Mouse (Mus musculus) forebrain, embryonic 10.5 days (tissue): ENCODE data around the gene Rassf3. TPM values are rescaled to one million over a fixed set of nuclear protein-coding genes. Genes with fewer than 3 reads are reported as not detected.

Source experiments
- DNase-seq: peaks from one replicate; pipeline ENCODE4 v3.0.0-alpha.2; 2017; ENCODE audit warnings: low spot score; ENCODE audit errors: extremely low spot score
- H3K27ac ChIP-seq: fragments of 300-500 bp; sonication (generic); 2 replicates; pipeline ENCODE4 v1.5.1; 2016; ENCODE audit warnings: mild to moderate bottlenecking
- H3K27me3 ChIP-seq: fragments of 300-500 bp; sonication (generic); 2 replicates; pipeline ENCODE4 v1.6.1; 2016; ENCODE audit warnings: mild to moderate bottlenecking; ENCODE audit not compliant: poor library complexity, severe bottlenecking
- H3K36me3 ChIP-seq: fragments of 300-500 bp; sonication (generic); replicated peaks from 2 replicates; pipeline ENCODE4 v1.6.1; 2016; ENCODE audit warnings: mild to moderate bottlenecking, moderate library complexity
- H3K4me1 ChIP-seq: fragments of 300-500 bp; sonication (generic); 2 replicates; pipeline ENCODE4 v1.6.1; 2016
- H3K4me3 ChIP-seq: fragments of 300-500 bp; sonication (generic); 2 replicates; pipeline ENCODE4 v1.5.1; 2016; ENCODE audit warnings: mild to moderate bottlenecking, moderate library complexity
- H3K9me3 ChIP-seq: fragments of 300-500 bp; sonication (generic); 2 replicates; pipeline ENCODE4 v1.6.1; 2016; ENCODE audit warnings: mild to moderate bottlenecking, moderate library complexity
- WGBS: fragments of 180-500 bp; shearing (Covaris S2); methylation state at CpG from one replicate; pipeline ENCODE4 v1.1.7; 2016; 5-methylcytosine and 5-hydroxymethylcytosine counted together
- polyA plus RNA-seq: library from polyadenylated mRNA; unstranded; fragments of >200 nt; fragmentation: Nextera tagmentation; extraction: Ambion mirVana; gene quantifications from 2 replicates; pipeline ENCODE4 v1.2.1, GENCODE M21; 2016

Gene Rassf3
- polyA plus RNA-seq, 1 experiment from 2014 or later, result 10.6 TPM

DNA sequence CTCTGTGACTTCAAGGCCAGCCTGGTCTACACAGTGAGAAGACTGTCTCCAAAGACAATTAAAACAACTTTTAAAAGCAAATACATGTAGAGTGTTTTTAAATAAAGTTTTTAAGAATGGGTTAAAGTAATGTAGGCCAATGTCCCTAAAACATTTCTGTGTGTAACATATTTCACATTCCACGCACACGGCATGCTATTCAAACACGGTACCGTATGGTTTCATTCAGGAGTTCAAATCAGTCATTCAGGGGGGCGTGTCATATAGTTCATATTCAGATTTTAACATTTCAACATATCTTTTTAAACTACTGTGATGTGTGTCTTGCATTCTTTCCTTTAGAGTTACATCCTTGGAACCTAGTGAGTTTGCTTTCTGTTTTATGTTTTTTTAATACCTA lies 7.9 kb downstream of the Rassf3 start:
- H3K36me3 ChIP-seq, result no peaks in the 10 kb centered on the region
- 0 out of 2 replicates have a peak overlapping the region, but pooled peaks have one; percentile 26 for H3K27ac ChIP-seq
- DNase-seq, result no peak
- H3K9me3 ChIP-seq, result no peaks in the 10 kb centered on the region
- no peak overlapping the region for H3K4me3 ChIP-seq
- H3K4me1 ChIP-seq, result peaks cover 56% of the 10 kb centered on the region
- peaks cover 3% of the 10 kb centered on the region; the same call in 1 of the 2 replicates for H3K27me3 ChIP-seq
- 89% methylated on average over 5 of the region's 5 CpGs for WGBS

DNA sequence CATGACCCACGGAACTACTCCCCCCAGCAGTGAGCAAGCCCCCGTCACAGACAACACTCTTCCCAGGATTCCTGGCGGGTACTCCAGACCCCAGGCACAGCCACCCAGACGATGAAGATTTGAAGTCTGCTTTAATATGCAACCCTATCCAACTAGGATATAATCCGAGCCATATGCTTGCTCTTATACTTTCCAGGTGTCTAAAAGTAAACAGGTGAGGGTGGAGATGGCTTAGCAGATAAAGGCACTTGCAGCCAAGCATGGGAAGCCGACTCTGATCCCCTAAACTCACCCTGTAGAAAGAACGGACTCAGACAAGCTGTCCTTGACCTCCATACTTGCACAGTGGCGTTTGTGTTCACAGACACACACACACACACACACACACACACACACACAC lies 8.4 kb downstream of the Rassf3 start:
- Histone ChIP-seq H3K27ac (0 out of 2 replicates have a peak overlapping the region, but pooled peaks have one; percentile 26), H3K4me3 (no peak overlapping the region), H3K36me3 (no peaks in the 10 kb centered on the region), H3K27me3 (peaks cover 2% of the 10 kb centered on the region), H3K9me3 (no peaks in the 10 kb centered on the region), H3K4me1 (peaks cover 51% of the 10 kb centered on the region)
- WGBS, result 57% methylated on average over 8 of the region's 8 CpGs
- DNase-seq, result no peak

- H3K36me3 ChIP-seq, result peaks cover 4% of the 10 kb centered on the region; the same call in 1 of the 2 replicates
- 0 out of 2 replicates have a peak overlapping the region, but pooled peaks have one; percentile 40 for H3K27ac ChIP-seq
- 73% methylated on average over 13 of the region's 13 CpGs for WGBS
Measured at GRCm38 (mm10) chr10:121467016-121467415, 9.1 kb downstream of the Rassf3 start.

DNA sequence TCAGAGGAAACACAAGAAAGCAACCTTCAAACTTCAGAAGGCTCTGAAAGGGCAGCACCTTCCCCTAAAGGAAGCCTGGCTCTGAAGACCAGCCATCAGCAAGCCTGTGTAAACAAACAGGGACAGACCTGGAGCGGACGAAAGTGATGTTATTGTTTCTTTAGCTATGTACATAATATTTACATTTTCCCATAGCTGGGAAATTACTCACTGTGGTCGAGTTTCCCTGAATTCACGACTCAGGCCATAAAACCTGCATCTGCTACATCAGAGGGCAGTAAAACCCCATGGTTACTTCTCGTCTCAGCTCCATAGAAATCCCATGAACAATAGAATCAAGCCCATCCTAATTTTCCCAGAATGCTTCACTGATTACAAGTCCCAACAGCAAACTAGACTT lies 11.1 kb downstream of the Rassf3 start:
- DNase-seq, result no peak
- peaks cover 66% of the 10 kb centered on the region for H3K4me1 ChIP-seq
- H3K9me3 ChIP-seq, result no peaks in the 10 kb centered on the region
- no peak overlapping the region for H3K4me3 ChIP-seq
- WGBS, result 67% methylated on average over 5 of the region's 5 CpGs
- H3K36me3 ChIP-seq, result peaks cover 4% of the 10 kb centered on the region; the same call in 1 of the 2 replicates
- no peak overlapping the region for H3K27ac ChIP-seq
- peaks cover 8% of the 10 kb centered on the region for H3K27me3 ChIP-seq

More at GRCm38 (mm10) chr10:121467016-121467415, 9.1 kb downstream of the Rassf3 start:
- Histone ChIP-seq H3K27me3 (peaks cover 8% of the 10 kb centered on the region), H3K4me3 (no peak overlapping the region), H3K9me3 (no peaks in the 10 kb centered on the region), H3K4me1 (peaks cover 55% of the 10 kb centered on the region)
- no peak for DNase-seq

DNA sequence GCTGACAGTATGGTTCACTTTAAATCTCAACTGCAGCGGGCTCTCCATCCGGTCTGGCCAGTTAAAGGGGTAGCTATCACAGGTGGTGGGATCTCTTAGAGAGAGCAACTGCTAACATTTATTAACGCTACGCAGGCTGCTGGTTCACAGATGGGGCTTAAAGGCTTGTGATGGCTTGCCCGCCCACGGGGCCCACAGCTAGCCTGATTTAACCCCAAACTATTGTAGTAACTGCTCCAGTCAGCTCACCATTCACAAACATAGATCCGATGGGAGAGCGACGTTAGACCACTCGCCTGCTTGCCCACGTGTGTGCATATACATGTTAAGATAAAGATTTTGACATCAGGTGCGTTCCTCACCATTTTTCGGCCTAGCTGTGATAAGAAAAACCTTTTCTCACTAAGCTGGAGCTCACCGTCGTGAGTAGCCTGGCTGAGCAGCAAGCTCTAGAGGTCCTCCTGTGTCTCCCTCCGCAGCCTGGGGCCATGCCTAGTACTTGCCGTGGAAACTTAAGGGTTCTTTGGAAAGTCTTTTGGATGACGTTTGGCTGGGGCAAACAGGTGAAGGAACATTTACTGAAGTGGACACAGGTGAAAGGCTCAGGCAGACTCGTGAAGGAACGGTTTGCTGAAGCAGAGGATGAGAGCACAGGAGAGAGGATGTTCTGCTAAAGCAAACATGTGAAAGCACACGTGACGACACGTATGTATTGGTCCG lies 13.8 kb downstream of the Rassf3 start:
- no peak for DNase-seq
- Histone ChIP-seq H3K36me3 (peaks cover 4% of the 10 kb centered on the region; the same call in 1 of the 2 replicates), H3K27ac (peak overlapping the region; percentile 81), H3K9me3 (no peaks in the 10 kb centered on the region), H3K4me3 (peak overlapping the region; percentile 45), H3K27me3 (peaks cover 12% of the 10 kb centered on the region), H3K4me1 (peaks cover 68% of the 10 kb centered on the region)
- WGBS, result 53% methylated on average over 24 of the region's 24 CpGs

GRCm38 (mm10) chr10:121461404-121462161 lies 14.6 kb downstream of the Rassf3 start:
- peaks cover 4% of the 10 kb centered on the region; the same call in 1 of the 2 replicates for H3K36me3 ChIP-seq
- H3K4me1 ChIP-seq, result peaks cover 63% of the 10 kb centered on the region
- peaks cover 12% of the 10 kb centered on the region for H3K27me3 ChIP-seq
- peak; percentile 71 for DNase-seq
- H3K9me3 ChIP-seq, result no peaks in the 10 kb centered on the region
- WGBS, result 5% methylated on average over 22 of the region's 22 CpGs
- H3K4me3 ChIP-seq, result peak overlapping the region; percentile 45
- H3K27ac ChIP-seq, result peak overlapping the region; percentile 81

GRCm38 (mm10) chr10:121459124-121459853 lies 16.9 kb downstream of the Rassf3 start:
- H3K27me3 ChIP-seq, result peaks cover 12% of the 10 kb centered on the region
- peaks cover 4% of the 10 kb centered on the region; the same call in 1 of the 2 replicates for H3K36me3 ChIP-seq
- H3K27ac ChIP-seq, result no peak overlapping the region
- peaks cover 63% of the 10 kb centered on the region for H3K4me1 ChIP-seq
- no peak overlapping the region for H3K4me3 ChIP-seq
- DNase-seq, result no peak
- no peaks in the 10 kb centered on the region for H3K9me3 ChIP-seq
- WGBS, result 86% methylated on average over 19 of the region's 19 CpGs

DNA sequence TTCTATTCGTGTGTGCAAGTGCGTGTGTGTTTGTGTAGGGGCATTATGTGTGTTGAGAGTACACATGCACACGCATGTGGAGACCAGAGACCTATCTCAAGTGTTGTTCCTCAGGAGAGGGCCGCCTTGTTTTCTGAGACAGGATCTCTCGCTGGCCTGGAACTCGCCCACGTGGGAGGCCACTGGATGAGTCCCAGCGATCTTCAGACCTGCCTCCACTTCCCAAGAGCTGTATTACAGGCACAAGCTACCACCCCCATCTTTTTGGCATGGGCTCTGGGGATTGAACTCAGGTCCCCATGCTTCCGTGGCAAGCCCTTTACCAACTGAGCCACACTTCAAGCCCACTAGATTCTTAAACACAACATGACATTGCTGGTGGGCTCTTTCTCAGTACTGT lies 17.7 kb downstream of the Rassf3 start:
- Histone ChIP-seq H3K4me3 (no peak overlapping the region), H3K27me3 (peaks cover 12% of the 10 kb centered on the region), H3K36me3 (peaks cover 4% of the 10 kb centered on the region; the same call in 1 of the 2 replicates), H3K27ac (peak overlapping the region; percentile 20; the same call in 1 of the 2 replicates), H3K4me1 (peaks cover 63% of the 10 kb centered on the region), H3K9me3 (no peaks in the 10 kb centered on the region)
- DNase-seq, result no peak
- WGBS, result 88% methylated on average over 9 of the region's 9 CpGs

- Histone ChIP-seq H3K9me3 (no peaks in the 10 kb centered on the region), H3K4me3 (no peak overlapping the region), H3K4me1 (peaks cover 59% of the 10 kb centered on the region), H3K27me3 (peaks cover 5% of the 10 kb centered on the region), H3K27ac (no peak overlapping the region), H3K36me3 (no peaks in the 10 kb centered on the region)
- WGBS, result 84% methylated on average over 3 of the region's 3 CpGs
- DNase-seq, result no peak
Measured at GRCm38 (mm10) chr10:121457381-121457780, 18.8 kb downstream of the Rassf3 start.

GRCm38 (mm10) chr10:121455517-121455916 lies 20.6 kb downstream of the Rassf3 start:
- WGBS, result 95% methylated on average over 3 of the region's 3 CpGs
- Histone ChIP-seq H3K4me1 (peaks cover 40% of the 10 kb centered on the region), H3K4me3 (no peak overlapping the region), H3K27ac (no peak overlapping the region), H3K9me3 (no peaks in the 10 kb centered on the region), H3K27me3 (peaks cover 4% of the 10 kb centered on the region; the same call in 1 of the 2 replicates), H3K36me3 (no peaks in the 10 kb centered on the region)
- DNase-seq, result no peak

DNA sequence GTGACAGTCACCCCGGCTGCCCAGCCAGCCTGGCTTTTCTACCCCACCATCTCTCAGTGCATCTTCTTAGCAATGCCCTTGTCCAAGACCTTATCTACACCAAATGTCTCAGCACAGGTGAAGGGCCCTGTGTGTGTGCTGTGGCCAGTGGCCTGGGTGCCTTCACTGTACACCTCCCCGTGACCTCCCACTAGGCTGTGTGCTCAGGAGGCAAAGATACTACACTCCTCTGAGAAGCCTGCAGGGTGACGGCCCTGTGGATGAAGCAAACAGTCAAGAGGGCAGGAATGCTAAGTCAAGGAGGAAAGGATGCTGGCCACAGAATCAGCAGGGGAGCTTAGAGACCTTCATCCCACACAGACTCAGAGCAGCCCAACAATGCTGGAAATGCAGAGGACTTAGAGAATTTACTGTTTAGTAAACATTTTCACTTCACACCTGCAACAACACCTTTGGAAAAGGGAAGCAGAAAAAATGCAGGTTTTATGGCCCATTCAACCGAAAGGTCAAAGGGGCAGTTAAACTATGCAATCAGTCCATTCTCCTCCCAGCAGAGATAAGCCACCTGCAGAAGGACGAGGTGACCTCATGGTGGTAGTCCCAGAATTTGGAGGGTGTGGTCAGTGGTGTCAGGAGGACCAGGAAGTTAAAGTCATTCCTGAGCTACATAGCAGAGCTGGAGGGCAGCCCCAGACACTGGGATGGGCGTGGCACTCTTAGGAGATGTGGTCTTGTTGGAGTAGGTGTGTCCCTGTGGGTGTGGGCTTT lies 21.3 kb downstream of the Rassf3 start:
- Histone ChIP-seq H3K36me3 (no peaks in the 10 kb centered on the region), H3K27me3 (peaks cover 3% of the 10 kb centered on the region; the same call in 1 of the 2 replicates), H3K27ac (no peak overlapping the region), H3K4me1 (peaks cover 34% of the 10 kb centered on the region), H3K9me3 (no peaks in the 10 kb centered on the region), H3K4me3 (no peak overlapping the region)
- 77% methylated on average over 6 of the region's 6 CpGs for WGBS
- no peak for DNase-seq

- Histone ChIP-seq H3K27me3 (no peaks in the 10 kb centered on the region), H3K4me1 (peaks cover 25% of the 10 kb centered on the region), H3K9me3 (no peaks in the 10 kb centered on the region), H3K27ac (no peak overlapping the region), H3K36me3 (no peaks in the 10 kb centered on the region), H3K4me3 (no peak overlapping the region)
- DNase-seq, result no peak
- WGBS, result 91% methylated on average over 8 of the region's 8 CpGs
Measured at GRCm38 (mm10) chr10:121454033-121454432, 22.1 kb downstream of the Rassf3 start.
